Mouse (Mus musculus) T-helper 17 cell (primary cell): ENCODE results near the gene Arid1b.

Source experiments
- in situ Hi-C, 2 experiments: fragments of 300-600 bp; cut with MboI, MseI; formaldehyde crosslinking; loops; 1 replicate in 1 of 2; 2 replicates in 1 of 2; pipeline ENCODE4 v1.15.1; 2025; ENCODE audit warnings: high pct_unique_total_duplicates in 2 of 2

The Arid1b gene

GRCm38 (mm10) chr17:5203346-5204102, 209.4 kb downstream of the Arid1b start:
- in situ Hi-C loops = no loop called here

DNA sequence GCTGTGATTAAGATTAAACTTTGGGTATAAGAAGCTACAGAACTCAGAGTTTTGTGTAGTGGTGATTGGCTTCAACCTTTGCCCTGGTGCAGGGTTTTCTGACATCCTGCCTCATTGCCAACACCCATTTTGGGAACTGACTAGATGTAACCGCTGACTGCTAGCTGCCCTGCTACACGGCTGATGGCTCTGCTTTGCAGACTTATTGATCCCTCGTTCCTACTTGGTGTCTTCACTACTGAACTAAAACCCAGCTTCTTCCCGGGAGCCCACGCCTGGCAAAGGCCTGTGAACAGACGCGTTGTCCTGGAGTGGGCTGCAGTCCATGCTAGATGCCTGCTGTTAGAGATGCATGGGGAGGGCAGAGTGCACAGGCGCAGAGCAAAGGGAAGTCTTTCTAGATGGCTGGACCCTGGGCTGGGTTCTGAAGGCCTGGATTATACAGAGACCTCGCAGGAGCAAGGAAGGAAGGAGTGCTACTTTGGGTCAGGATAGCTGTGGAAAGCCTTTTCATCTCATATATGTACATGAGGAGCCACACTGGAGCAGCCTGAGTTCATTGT, 210.1 kb downstream of the Arid1b start:
- in situ Hi-C loops = no loop called here

GRCm38 (mm10) chr17:5205163-5205581, 211.0 kb downstream of the Arid1b start:
- in situ Hi-C loops = no loop called here

DNA sequence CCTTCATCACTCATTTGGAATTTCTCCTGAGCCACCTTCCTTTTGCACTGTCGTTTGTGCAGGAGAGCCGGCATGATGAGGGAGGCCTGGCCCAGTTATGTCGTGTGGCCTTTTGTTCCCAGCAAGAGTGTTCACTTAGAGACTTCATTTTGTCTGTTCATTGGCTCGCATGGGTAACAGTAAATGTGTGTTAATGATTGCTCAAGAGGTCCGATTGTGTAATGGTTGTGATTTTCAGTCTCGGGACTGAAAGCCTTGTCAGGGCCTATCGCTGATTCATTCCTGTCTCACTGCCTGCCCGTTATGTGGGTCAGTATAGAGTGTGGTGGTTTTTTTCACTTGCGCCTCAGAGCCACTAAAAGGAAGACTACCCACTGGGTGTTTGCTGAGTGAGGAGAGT, 212.6 kb downstream of the Arid1b start:
- in situ Hi-C loops = no loop called here

DNA sequence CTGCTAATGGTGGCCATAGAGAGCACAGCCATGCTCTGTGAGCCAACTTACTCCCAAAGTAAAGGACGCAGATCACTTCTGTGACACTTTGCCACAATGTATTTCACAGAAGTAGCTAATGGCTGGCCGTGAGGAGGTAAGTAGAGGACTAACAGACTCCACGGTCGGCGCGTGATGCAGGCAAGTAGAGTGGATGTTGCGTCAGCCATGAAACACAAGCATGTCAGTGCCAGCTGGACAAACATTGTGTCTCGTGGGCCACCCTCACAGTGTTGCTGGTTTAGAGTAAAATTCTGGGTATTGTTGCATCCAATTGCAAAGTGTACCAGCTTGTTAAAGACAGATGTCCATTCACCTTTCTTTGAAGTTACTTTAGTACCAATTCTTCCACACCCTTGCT, 213.7 kb downstream of the Arid1b start:
- in situ Hi-C loops = no loop called here

- in situ Hi-C loops = no loop called here
Observed at GRCm38 (mm10) chr17:5208362-5208761, 214.2 kb downstream of the Arid1b start.

- in situ Hi-C loops = no loop called here
Observed at GRCm38 (mm10) chr17:5209076-5209475, 214.9 kb downstream of the Arid1b start.

- in situ Hi-C loops = no loop called here
Observed at GRCm38 (mm10) chr17:5210101-5210727, 216.1 kb downstream of the Arid1b start.

GRCm38 (mm10) chr17:5210891-5211290, 216.8 kb downstream of the Arid1b start:
- in situ Hi-C loops = no loop called here

GRCm38 (mm10) chr17:5212166-5212565, 218.0 kb downstream of the Arid1b start:
- in situ Hi-C loops = no loop called here

GRCm38 (mm10) chr17:5213441-5213840, 219.3 kb downstream of the Arid1b start:
- in situ Hi-C loops = no loop called here

DNA sequence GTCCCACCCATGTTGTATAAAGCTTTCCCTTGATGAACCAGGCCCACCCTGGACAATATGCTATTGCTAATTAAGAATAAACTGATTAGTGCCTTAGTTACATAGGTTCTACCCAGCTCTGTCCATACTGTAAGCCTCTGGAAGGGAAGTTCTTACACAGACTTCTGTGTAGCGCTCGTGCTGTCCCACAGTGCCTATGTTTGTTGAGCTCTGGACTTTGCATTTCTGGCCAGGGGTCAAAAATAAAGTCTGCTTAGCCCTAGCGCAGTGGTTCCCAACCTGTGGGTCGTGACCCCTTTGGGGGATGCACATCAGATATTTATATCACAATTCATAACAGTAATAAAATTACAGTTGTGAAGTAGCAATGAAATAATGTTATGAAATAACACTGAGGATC, 221.2 kb downstream of the Arid1b start:
- in situ Hi-C loops = no loop called here

GRCm38 (mm10) chr17:5216965-5217546, 222.9 kb downstream of the Arid1b start:
- in situ Hi-C loops = no loop called here

- in situ Hi-C loops = no loop called here
Observed at GRCm38 (mm10) chr17:5217852-5218845, 224.0 kb downstream of the Arid1b start.

GRCm38 (mm10) chr17:5218955-5219557, 224.9 kb downstream of the Arid1b start:
- in situ Hi-C loops = no loop called here

DNA sequence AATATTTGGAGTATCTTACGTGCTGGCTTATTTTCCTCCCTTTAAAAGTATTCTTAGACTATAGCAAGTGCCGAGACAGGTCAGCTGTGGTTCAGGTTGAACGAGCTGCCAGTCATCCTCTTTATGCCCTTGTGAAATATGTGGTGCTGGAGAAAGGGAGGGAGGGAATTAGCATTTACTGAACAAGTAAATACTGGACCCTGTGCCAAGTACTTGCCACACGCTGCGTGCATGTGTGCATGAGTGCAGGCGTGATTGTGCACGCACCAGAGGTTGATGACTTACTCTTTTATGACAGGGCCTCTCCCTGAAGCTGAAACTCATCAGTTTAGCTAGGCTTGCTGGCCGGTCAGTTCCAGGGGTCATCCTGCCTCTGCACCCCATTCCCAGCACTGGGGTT, 226.9 kb downstream of the Arid1b start:
- in situ Hi-C loops = no loop called here

- in situ Hi-C loops = no loop called here
Observed at GRCm38 (mm10) chr17:5221558-5221957, 227.4 kb downstream of the Arid1b start.

DNA sequence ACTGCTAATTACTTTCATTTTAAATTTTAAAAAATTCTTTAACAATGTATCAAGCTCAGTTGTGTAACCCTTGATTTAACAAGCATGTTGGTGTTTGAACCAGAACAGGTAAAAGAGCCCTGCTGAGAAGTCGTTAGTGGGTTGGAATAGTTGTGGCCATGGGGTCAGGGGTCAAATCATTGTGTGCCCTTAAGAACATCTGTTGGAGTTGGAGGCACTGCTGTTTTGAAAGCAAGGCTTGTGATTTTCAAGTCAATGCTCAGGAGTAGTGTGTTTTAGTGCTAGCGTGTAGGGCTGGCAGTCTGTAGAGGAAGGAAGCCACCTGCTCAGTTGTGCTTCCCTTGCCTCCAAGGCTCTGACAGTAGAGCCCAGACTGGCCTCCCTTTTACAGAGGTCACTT, 228.7 kb downstream of the Arid1b start:
- in situ Hi-C loops = no loop called here

GRCm38 (mm10) chr17:5224932-5225331, 230.8 kb downstream of the Arid1b start:
- in situ Hi-C loops = no loop called here

DNA sequence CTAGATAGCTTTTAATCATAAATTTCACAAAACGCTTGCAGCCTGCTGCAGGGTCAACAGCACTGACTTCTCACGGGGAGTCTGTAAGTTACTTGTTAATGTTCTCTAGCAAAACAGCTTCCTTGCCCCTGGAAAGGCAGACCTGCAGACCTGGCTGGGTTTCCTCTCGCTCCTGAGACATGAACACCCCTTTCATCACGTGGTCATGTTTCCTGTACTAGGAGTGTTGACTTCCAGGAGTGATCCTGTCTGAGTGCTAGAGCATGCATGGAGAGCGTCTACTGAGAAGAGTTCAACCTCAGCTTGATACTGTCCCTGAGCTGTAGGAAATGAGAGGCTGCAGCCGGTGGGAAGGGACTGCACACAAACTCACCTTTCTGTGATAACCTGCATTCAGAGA, 233.0 kb downstream of the Arid1b start:
- in situ Hi-C loops = no loop called here
